Mouse (Mus musculus) adrenal gland, postnatal 25 days (tissue): Measurements from ENCODE around the gene Bmp2k. TPM values are rescaled to one million over a fixed set of nuclear protein-coding genes. Genes with fewer than 3 reads are reported as not detected.
A peak's percentile ranks its signal among the peaks of the same experiment; 100 is the strongest.

Source experiments
- DNase-seq: peaks from one replicate; pipeline ENCODE4 v3.0.0; 2021; ENCODE audit warnings: mixed read lengths
- long read RNA-seq: library from polyadenylated mRNA; stranded (forward); transcript quantifications from one replicate; pipeline ENCODE4 v2.0.0, GENCODE M21; 2021
- total RNA-seq: library from RNA; stranded (reverse); gene quantifications from 2 replicates; pipeline ENCODE4 v1.2.3, GENCODE M21; 2021

Bmp2k gene
- total RNA-seq = 28.8 and 37.2 TPM in 2 replicates
- long read RNA-seq, full-length matches to known transcripts = 6 of 17 reads
- long read RNA-seq, partial matches to known transcripts = 4 of 17 reads
- long read RNA-seq, other reads (novel, unspliced or antisense) = 7 of 17 reads

DNA sequence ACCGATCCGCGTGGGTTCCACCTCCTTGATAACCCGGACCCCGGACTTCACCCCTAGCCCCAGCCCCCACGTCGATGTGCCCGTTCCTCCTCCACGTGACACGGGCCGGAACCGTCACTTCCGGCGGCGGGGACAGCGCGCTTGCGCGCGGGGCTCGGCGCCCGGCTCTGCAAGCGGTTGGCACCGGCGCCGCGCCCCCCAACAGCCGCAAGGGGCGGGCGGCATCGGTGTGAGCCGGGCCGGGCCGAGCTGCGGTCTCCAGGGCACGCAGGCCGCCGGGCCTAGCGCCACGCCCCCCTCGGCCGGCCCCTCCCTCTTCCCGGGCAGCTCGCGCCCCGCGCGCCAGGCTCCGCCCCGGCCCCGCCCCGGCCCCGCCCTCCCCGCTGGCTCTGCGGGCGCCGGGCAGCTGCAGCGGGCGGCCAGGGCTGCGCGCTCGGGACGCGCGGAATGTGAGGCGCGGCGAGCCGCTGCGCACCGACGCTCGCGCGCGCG, at the start of gene Bmp2k:
TSS of gene Bmp2k (plus strand) at position 380 of the 492 bp plus-strand sequence.
- DNase-seq = peak; percentile 93

DNA sequence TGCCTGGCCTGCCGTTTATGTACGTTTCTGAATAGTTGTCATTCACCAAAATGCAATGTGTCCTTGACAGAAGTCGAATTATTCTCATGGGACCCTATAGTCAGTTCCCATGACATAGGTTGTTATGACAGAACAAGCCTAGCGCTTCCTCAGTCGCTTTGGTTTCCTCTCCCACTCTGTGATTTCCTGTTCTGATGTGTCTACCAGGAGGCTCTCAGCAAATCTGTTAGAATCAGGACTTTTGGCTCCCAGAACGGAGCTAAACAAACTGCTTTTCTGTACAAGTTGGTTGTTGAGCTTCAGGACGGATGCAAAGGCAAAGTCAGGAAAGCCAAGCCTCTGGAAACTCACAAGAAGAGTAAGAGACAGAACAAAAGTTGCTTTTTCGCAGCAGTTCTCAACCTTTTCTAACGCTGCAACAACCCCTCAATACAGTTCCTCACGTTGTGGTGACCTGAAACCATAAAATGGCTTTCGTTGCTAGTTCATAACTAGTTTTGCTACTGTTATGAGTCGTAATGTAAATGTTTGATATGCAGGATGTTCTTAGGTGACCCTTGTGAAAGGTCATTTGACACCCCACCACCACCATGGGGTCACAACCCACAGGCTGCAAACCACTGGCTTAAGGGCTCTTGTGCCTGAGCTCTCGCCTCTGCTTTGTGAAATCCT, 48.5 kb upstream of the Bmp2k start:
- DNase-seq = no peak

GRCm38 (mm10) chr5:96949839-96950666, 47.4 kb upstream of the Bmp2k start:
- no peak for DNase-seq

- no peak for DNase-seq
These were observed 46.6 kb upstream of the Bmp2k start for GRCm38 (mm10) chr5:96950667-96951492.

DNA sequence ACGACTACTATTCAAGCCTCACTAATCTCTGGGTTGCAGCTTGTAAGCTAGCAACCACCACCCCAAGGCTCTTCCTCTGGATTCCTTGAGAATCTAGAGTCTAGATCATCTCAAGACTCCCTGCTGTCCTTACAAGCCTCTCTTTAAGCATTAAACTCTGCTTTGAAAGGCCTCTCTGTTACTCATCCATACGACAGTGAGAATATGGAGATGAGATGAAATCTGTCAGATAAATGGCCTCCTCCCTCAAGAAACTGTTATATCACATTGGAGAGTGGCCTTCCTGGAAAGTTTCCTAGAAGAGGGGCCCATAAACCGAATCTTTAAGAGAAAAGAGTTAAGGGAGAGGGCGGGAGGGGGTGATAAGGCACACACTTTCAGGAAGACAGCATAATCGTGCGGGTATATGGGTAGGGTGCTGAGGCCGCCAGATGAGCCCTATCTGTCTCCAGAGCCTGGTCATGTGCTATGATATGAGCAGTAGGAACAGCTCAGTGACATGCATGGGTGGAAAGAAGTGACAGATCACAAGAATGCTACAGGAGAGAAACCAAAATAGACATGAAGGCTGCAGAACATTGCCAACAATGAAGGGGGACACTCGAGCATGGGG, 45.9 kb upstream of the Bmp2k start:
- no peak for DNase-seq

DNA sequence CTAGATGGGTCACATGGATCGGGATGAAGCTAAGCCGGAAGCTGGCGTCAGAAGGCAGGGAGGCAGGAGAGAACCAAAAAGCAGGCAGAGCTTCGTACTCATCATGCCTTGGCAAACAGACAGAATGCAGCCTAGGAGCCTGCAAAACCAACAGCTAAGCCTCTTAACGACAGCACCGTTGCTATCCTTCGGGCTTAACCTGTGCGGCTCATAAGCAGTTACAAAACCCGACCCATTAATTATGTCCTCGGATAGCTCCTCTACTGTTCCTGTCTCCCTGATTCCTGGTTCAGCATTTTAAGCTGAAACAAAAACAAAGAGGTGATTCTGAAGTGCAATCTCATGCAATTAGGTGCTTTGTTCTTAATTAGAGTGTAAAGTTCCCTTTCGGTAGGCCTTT, 43.4 kb upstream of the Bmp2k start:
- DNase-seq = no peak

DNA sequence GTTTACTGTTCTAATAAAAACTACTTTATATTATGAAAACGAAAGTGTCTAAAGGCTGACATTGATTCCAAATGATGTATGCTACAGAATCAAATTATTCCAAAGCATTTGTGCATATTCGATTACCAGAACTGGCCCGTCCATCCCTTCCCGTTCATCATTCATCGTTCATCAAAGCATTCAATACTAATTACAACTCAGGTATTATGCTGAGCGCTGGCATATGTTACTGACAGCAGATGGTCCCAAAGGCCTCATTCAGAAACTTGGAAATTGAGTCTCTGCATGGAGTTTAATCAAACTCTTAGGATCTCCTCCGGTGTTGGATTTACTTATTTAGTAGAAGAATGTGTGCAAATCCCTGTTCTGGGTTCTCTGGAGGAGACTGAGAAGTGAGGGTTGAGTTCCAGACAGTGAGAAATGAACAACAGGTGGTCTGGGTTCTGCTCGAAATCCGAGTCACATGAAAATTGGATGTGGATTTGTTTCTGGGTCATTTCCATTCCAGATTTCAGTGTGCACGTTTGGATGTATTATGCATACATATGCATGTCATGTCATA, 42.9 kb upstream of the Bmp2k start:
- no peak for DNase-seq

DNA sequence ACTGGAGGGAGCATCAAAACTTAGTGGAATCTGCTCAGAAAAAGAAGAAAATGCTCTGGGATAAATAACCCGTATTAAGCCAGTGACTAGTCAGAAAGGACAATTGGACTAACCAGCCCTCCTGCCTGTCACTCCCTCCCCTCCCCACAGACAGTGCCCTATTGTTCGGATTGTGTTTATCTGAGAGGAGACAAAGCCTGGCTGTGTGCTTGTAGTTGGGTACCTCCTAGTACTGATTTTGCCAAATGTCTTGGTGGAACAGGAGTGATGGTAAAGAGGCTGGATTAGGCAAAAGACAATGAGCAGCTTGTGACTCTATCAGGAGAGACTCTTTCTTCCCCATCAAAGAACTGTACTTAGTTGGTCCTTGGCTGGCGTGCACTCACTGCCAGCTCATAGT, 40.6 kb upstream of the Bmp2k start:
- no peak for DNase-seq

GRCm38 (mm10) chr5:96961122-96961521, 36.4 kb upstream of the Bmp2k start:
- no peak for DNase-seq

GRCm38 (mm10) chr5:96961852-96962251, 35.6 kb upstream of the Bmp2k start:
- no peak for DNase-seq

DNA sequence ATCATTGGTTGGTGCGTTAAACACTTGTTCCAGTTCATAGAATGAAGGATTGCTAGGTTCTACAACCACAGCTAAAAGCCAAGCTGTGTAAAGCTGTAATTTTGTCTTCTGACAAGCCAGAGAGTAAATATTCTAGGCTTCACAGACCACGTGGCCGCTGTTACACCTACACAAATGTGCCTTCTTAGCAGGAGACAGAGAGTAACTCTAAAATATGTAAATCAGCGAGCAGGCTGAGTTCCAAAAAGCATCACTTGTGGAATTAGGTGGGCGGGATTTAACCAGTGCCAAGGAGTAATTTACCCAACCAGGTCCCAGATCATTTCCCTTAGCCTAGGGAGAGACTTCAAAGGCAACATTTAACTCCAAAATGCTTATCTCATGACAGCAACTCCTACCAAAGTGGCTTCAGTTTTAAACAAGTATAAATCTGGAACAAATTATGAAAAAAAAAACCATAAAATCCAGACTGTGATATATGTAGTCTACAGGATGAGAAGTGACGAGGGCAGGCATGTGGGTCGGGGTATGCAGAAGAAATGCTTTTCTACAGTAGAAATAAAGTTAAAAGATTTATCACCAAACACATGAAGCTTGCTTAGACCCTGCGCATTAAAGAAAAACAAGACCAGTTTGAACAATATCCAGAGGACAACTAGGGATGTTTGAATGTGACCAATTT, 35.1 kb upstream of the Bmp2k start:
- DNase-seq = no peak

GRCm38 (mm10) chr5:96962934-96963301, 34.6 kb upstream of the Bmp2k start:
- DNase-seq = no peak

GRCm38 (mm10) chr5:96964062-96965028, 33.1 kb upstream of the Bmp2k start:
- DNase-seq = no peak

- DNase-seq = no peak
These were observed 32.5 kb upstream of the Bmp2k start for GRCm38 (mm10) chr5:96965029-96965403.

- no peak for DNase-seq
These were observed 32.0 kb upstream of the Bmp2k start for GRCm38 (mm10) chr5:96965503-96965902.

- DNase-seq = no peak
These were observed 28.9 kb upstream of the Bmp2k start for GRCm38 (mm10) chr5:96968628-96969027.

GRCm38 (mm10) chr5:96969032-96969431, 28.5 kb upstream of the Bmp2k start:
- no peak for DNase-seq

DNA sequence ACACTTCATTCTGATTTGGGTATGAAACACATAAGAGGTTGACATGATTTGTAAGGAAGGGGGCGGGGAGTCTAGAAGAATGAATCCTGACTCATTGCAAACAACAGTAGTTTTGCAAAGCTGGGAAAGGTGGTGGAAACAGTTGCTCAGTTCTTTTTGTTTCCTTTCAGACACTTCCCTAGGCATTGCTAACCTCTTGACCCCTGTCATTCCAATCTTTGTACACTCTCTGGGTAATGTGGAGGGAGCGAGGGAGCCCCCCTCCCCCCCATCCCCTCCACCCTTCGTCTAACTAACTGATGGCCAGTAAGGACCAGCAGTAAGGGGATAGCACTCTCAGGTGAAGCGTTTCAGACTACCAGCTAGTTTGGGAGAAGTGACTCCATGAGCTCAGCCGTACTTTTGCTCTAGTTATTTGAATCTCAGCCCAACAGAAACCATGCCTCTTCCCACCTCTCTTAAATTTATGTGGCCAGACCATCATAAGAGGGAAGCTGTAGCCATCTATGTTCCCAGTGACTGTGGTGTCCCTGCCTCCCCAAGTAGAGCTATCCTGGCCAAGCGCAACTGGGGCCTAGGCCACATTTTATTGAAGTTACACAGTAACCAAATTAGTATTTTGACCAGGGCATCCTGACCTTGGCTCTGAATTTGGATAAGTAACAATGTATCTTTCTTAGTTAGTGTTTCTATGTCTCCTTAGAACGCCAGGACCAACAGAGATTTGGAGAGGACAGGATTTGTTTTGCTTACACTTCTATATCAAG, 27.6 kb upstream of the Bmp2k start:
- DNase-seq = no peak

DNA sequence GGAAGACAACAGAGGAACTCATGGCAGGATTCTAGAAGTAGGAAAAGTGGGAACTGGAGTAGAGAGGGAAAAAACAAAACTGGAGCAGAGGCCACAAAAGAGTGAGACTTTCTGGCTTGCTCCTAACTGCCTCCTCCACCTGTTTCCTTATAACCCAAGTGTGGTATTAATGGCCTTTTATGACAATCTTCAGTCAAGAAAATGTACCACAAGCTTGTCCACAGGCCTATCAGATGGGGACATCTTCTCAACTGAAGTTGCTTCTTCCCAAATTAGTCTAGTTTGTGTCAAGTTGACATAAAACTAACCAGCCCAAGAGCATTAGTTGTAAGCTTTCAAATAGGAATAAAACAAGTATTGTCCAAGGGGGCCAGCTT, 27.0 kb upstream of the Bmp2k start:
- DNase-seq = no peak
